Mouse (Mus musculus): ENCODE measurements around the gene Mgst3. TPM values are rescaled to one million over a fixed set of nuclear protein-coding genes. Genes with fewer than 3 reads are reported as not detected.

The Mgst3 gene
- polyA plus RNA-seq, 1 experiment = not detected

DNA sequence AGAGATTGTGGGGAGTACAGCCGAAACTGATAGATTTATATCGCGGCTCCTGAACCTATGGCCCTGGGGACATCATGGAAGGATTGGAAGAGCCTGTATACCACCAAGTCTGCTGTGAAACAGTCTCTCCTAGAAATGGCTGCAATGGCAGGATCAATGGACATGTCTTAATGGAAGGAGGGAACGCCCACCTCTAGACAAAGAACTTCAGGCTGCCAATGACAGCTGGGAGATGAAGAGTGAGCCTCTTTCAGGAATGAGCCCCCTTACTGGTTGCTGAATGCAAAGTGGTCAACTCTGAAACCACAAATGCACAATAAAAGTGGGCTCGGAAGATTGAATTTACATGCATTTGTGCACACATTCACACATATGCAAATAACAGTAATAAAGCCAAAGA is 10.9 kb downstream of the Mgst3 start:
- WGBS = 88% methylated on average over 5 of the region's 5 CpGs
- TF ChIP-seq POLR2A (IDR thresholded peaks at IDR 0.05; ENCODE audit: insufficient read depth, low read depth, low read length) = no peak
- no peak for TF ChIP-seq CTCF (IDR thresholded peaks at IDR 0.05; ENCODE audit: insufficient read depth, low read depth, low read length)
- Histone ChIP-seq H3K4me3 (ENCODE audit: insufficient read depth, low read depth, low read length) (no peak overlapping the region), H3K27ac (ENCODE audit: insufficient read depth, low read depth, low read length) (no peak overlapping the region), H3K4me1 (ENCODE audit: control insufficient read depth, insufficient read depth, low read length) (peaks cover 10% of the 10 kb centered on the region)

DNA sequence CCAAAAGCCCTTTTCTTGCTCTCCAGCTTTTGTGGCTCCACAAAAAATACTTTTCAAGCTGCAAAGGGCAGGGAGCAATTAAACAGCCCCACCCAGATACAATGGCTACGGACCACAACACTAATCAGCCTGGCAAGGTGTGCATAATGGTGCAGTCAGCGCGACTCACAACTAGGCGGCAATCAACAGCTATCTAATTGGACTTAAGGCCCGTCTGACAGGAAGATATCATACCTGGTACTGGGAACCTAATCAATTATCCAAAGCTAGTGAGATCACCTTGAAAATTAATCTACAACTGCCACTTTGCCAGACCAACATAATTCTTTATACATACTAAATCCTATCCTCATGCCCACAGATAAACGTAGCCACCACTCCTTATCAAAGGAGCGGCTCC is 11.3 kb downstream of the Mgst3 start:
- WGBS = 87% methylated on average over 7 of the region's 7 CpGs
- TF ChIP-seq POLR2A (IDR thresholded peaks at IDR 0.05; ENCODE audit: insufficient read depth, low read depth, low read length) = no peak
- no peak for TF ChIP-seq CTCF (IDR thresholded peaks at IDR 0.05; ENCODE audit: insufficient read depth, low read depth, low read length)
- Histone ChIP-seq H3K4me3 (ENCODE audit: insufficient read depth, low read depth, low read length) (no peak overlapping the region), H3K27ac (ENCODE audit: insufficient read depth, low read depth, low read length) (no peak overlapping the region), H3K4me1 (ENCODE audit: control insufficient read depth, insufficient read depth, low read length) (peaks cover 10% of the 10 kb centered on the region)

GRCm38 (mm10) chr1:167381050-167382015 is 12.3 kb downstream of the Mgst3 start:
- TF ChIP-seq POLR2A (IDR thresholded peaks at IDR 0.05; ENCODE audit: insufficient read depth, low read depth, low read length) (no peak), CTCF (IDR thresholded peaks at IDR 0.05; ENCODE audit: insufficient read depth, low read depth, low read length) (no peak)
- H3K27ac ChIP-seq (ENCODE audit: insufficient read depth, low read depth, low read length) = no peak overlapping the region
- H3K4me3 ChIP-seq (ENCODE audit: insufficient read depth, low read depth, low read length) = no peak overlapping the region
- 85% methylated on average over 8 of the region's 8 CpGs for WGBS
- H3K4me1 ChIP-seq (ENCODE audit: control insufficient read depth, insufficient read depth, low read length) = peaks cover 12% of the 10 kb centered on the region

GRCm38 (mm10) chr1:167380223-167380622 is 13.4 kb downstream of the Mgst3 start:
- peaks cover 12% of the 10 kb centered on the region for H3K4me1 ChIP-seq (ENCODE audit: control insufficient read depth, insufficient read depth, low read length)
- TF ChIP-seq CTCF (IDR thresholded peaks at IDR 0.05; ENCODE audit: insufficient read depth, low read depth, low read length) = no peak
- no peak for TF ChIP-seq POLR2A (IDR thresholded peaks at IDR 0.05; ENCODE audit: insufficient read depth, low read depth, low read length)
- no peak overlapping the region for H3K27ac ChIP-seq (ENCODE audit: insufficient read depth, low read depth, low read length)
- 94% methylated on average over 2 of the region's 2 CpGs for WGBS
- no peak overlapping the region for H3K4me3 ChIP-seq (ENCODE audit: insufficient read depth, low read depth, low read length)

GRCm38 (mm10) chr1:167379751-167380150 is 13.9 kb downstream of the Mgst3 start:
- Histone ChIP-seq H3K27ac (ENCODE audit: insufficient read depth, low read depth, low read length) (no peak overlapping the region), H3K4me3 (ENCODE audit: insufficient read depth, low read depth, low read length) (no peak overlapping the region), H3K4me1 (ENCODE audit: control insufficient read depth, insufficient read depth, low read length) (peaks cover 13% of the 10 kb centered on the region)
- no peak for TF ChIP-seq CTCF (IDR thresholded peaks at IDR 0.05; ENCODE audit: insufficient read depth, low read depth, low read length)
- 86% methylated on average over 5 of the region's 5 CpGs for WGBS

DNA sequence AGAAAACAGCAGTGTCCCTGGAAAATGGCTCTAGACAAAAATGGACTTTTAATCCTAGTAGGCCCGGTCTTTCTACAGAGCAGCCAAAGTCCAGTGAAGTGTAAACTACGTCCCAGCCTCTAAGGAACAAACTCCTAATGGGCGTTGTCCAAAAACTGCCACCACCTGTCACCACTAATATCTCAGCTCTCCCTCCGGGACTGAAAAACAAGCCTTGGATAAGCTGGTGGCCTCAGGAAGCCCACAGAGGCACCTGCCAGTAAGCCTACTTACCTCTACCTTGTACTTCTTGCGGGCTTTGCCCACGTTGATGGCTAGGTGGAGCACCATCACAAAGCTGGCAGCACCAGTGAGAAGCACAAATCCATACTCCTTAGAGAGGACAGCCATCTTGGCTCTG is 15.6 kb downstream of the Mgst3 start:
- Histone ChIP-seq H3K4me1 (ENCODE audit: control insufficient read depth, insufficient read depth, low read length) (peaks cover 18% of the 10 kb centered on the region), H3K4me3 (ENCODE audit: insufficient read depth, low read depth, low read length) (no peak overlapping the region), H3K27ac (ENCODE audit: insufficient read depth, low read depth, low read length) (no peak overlapping the region)
- TF ChIP-seq CTCF (IDR thresholded peaks at IDR 0.05; ENCODE audit: insufficient read depth, low read depth, low read length) = no peak
- WGBS = 48% methylated on average over 6 of the region's 6 CpGs

DNA sequence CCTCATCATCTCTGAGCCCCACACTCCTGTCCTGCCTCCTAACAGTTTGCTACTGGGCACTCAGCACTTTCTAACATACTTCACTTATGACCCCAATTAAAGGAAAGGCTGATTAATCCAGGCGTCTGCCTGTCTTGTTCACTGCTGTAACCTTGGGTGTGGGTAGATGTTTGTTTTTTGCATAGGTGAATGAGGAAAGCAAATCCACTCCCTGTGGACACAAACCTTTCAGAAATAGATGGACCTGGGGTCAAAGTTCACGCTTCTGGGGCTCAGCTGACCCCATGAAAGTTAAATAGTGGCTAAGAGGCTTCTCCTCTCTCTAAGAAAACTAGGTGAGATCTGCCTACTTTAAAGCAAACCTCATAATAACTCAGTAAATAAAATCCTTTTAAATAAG is 18.7 kb downstream of the Mgst3 start:
- peaks cover 15% of the 10 kb centered on the region for H3K4me1 ChIP-seq (ENCODE audit: control insufficient read depth, insufficient read depth, low read length)
- H3K4me3 ChIP-seq (ENCODE audit: insufficient read depth, low read depth, low read length) = no peak overlapping the region
- no peak overlapping the region for H3K27ac ChIP-seq (ENCODE audit: insufficient read depth, low read depth, low read length)
- TF ChIP-seq POLR2A (IDR thresholded peaks at IDR 0.05; ENCODE audit: insufficient read depth, low read depth, low read length) (no peak), CTCF (IDR thresholded peaks at IDR 0.05; ENCODE audit: insufficient read depth, low read depth, low read length) (no peak)
- WGBS = 80% methylated on average over 2 of the region's 2 CpGs

DNA sequence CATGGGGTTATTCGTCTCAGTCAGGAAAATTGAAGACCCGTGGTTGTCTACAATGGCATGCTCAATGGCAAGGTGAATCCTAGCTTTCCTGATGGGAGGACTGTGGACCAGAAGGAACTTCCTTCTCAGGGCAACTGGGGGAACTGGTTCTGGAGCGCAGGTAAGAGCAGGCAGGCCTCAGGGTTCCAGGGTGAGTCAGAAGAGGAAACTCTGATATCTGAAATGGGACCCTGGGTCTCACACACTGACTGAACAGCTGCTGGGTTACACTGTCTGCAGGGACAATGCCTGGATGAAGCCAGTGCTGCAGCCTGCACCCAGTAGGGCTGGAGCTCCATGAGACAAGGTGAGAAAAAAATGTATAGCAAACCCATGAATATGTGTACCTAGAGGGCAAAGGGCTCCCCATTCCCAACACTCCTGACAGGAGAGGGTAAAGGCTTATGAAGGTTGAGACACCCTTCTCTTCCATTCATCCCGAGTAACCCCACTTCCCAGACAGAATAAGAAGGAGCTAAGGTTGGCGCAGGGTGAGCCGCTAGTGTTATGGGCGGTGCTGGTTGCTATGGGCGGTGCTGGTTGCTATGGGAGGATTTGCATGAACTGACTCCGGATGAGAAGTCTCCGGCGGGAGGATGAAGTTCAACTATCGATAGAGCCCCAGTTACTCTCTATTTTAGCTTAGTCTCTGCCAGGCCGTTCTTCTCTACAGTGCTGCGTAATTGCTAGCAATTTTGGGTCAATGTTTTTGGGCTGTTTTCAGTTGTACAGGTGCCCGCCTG is 19.4 kb downstream of the Mgst3 start:
- TF ChIP-seq CTCF (IDR thresholded peaks at IDR 0.05; ENCODE audit: insufficient read depth, low read depth, low read length) (no peak), POLR2A (IDR thresholded peaks at IDR 0.05; ENCODE audit: insufficient read depth, low read depth, low read length) (no peak)
- H3K27ac ChIP-seq (ENCODE audit: insufficient read depth, low read depth, low read length) = no peak overlapping the region
- WGBS = 30% methylated on average over 15 of the region's 15 CpGs
- H3K4me1 ChIP-seq (ENCODE audit: control insufficient read depth, insufficient read depth, low read length) = peaks cover 15% of the 10 kb centered on the region
- H3K4me3 ChIP-seq (ENCODE audit: insufficient read depth, low read depth, low read length) = no peak overlapping the region

DNA sequence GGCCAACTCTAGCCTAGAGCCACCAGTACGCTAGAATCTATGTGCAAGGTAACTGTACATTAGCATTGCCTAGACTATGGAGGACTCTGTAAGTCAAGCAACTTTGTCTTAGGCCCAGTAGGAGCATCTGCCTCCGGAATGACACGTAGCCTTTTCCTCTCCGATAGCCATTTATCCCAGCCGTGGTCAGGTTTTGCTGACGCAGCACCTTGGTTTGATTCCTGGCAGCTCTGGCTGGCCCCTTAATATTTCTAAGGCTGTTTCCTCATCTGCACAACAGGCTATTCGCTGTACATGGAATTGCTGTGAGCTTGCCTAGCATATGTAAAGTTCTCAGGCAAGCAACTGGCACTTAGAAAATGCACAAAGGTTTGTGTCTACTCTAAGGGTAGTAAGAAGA is 20.9 kb downstream of the Mgst3 start:
- 92% methylated on average over 7 of the region's 7 CpGs for WGBS
- Histone ChIP-seq H3K27ac (ENCODE audit: insufficient read depth, low read depth, low read length) (no peak overlapping the region), H3K4me1 (ENCODE audit: control insufficient read depth, insufficient read depth, low read length) (peaks cover 10% of the 10 kb centered on the region), H3K4me3 (ENCODE audit: insufficient read depth, low read depth, low read length) (no peak overlapping the region)
- TF ChIP-seq POLR2A (IDR thresholded peaks at IDR 0.05; ENCODE audit: insufficient read depth, low read depth, low read length) (no peak), CTCF (IDR thresholded peaks at IDR 0.05; ENCODE audit: insufficient read depth, low read depth, low read length) (no peak)
